Mouse (Mus musculus) myocyte (in vitro differentiated cells): ENCODE results near the gene Cnfn.

Experiments
- CEBPB ChIP-seq: IDR thresholded peaks from 2 replicates; pipeline ENCODE4 v1.6.1; 2011; ENCODE audit warnings: mild to moderate bottlenecking, moderate library complexity; ENCODE audit not compliant: poor library complexity, insufficient read depth, severe bottlenecking
- E2F4 ChIP-seq: IDR thresholded peaks from one replicate; pipeline ENCODE4 v1.6.1; 2011; ENCODE audit warnings: mild to moderate bottlenecking, control low read depth, moderate library complexity; ENCODE audit not compliant: insufficient read depth
- MAX ChIP-seq: IDR thresholded peaks from one replicate; pipeline ENCODE4 v1.6.1; 2011; ENCODE audit warnings: low read depth, mild to moderate bottlenecking, control low read depth
- MYOG ChIP-seq, 3 experiments: IDR thresholded peaks; one replicate each; pipeline ENCODE4 v1.6.1; 2011; ENCODE audit warnings: control low read depth in 2 of 3, low read depth in 2 of 3, mild to moderate bottlenecking in 2 of 3; ENCODE audit not compliant: insufficient read length in 2 of 3, control insufficient read depth in 1 of 3, insufficient read depth in 1 of 3
- POLR2A ChIP-seq: IDR thresholded peaks from one replicate; pipeline ENCODE4 v1.6.1; 2011; ENCODE audit warnings: low read depth, mild to moderate bottlenecking, control low read depth, moderate library complexity; ENCODE audit not compliant: insufficient read length
- POLR2AphosphoS2 ChIP-seq: IDR thresholded peaks from one replicate; pipeline ENCODE4 v1.6.1; 2011; ENCODE audit warnings: low read depth, control low read depth; ENCODE audit not compliant: insufficient read length
- REST ChIP-seq: IDR thresholded peaks from one replicate; pipeline ENCODE4 v1.6.1; 2011; ENCODE audit warnings: mild to moderate bottlenecking, control low read depth, moderate library complexity; ENCODE audit not compliant: insufficient read depth, insufficient read length
- TCF12 ChIP-seq: IDR thresholded peaks from one replicate; pipeline ENCODE4 v1.6.1; 2011; ENCODE audit warnings: mild to moderate bottlenecking, control low read depth; ENCODE audit not compliant: poor library complexity, insufficient read depth, severe bottlenecking
- USF1 ChIP-seq: IDR thresholded peaks from one replicate; pipeline ENCODE4 v1.6.1; 2011; ENCODE audit warnings: low read depth, mild to moderate bottlenecking, control low read depth, moderate library complexity

DNA sequence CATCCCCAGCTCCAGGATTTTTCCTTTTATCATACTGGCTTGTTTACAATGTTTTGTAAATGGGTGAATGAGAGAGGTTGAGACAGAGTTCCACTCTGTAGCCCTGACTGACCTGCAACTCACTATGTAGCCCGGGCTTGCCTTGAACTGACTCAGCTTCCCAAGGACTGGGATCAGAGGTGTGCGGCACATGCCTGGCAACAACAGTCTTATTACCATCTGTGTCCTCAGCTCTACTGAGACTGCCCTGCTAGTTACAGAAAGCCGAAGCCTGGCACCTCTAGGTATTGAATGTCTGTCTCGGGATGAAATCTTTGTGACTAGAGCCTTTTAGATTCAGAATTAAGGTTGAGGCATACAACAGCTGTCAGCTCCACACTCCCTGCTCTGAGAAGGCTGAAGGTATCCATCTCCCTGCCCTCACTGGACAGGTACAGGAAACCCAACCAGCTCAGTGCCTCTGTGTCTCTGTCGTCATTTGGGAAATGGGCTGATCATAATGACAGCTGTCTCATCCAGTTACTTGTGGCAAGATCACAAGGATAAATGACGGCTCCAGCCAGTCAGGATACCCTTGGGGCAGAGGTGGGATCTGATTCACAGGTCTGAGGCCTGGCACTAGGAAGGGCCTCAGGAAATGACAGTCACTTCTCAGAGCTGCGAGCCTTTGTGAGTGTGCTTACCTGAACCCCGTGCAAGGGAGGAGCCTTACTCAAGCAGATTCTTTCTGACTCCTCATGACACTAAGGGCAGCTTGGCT is 24.1 kb upstream of the Cnfn start:
- TF ChIP-seq CEBPB (no peak), REST (no peak), POLR2A (no peak), MYOG (IDR thresholded peaks at IDR 0.05; ENCODE audit: control insufficient read depth in 1 of 3, insufficient read depth in 1 of 3, insufficient read length in 2 of 3, low read depth in 2 of 3) (no peak), MAX (no peak), POLR2AphosphoS2 (no peak), USF1 (no peak), E2F4 (no peak), TCF12 (no peak)
